Mouse (Mus musculus): ENCODE measurements around the gene Accs.

DNA sequence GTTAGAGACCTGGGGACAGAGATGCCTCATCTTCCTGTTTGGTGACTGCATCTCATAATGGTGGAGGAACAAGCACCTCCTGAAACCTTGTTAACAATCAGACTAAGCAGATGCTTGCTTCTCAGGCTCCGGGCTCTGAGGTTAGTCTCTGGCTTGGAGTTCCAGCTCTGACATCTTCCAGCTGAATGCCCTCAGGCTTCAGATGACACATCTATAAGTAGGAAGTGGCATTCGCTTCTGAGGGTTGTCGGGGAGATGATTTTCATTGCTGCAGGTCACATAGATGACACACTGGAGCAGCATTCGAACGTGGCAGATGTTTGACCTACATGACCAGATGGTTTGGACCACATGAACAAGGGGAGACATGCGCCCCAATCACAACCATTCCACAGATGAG lies 38.6 kb upstream of the Accs start:
- no peak for TF ChIP-seq CTCF (IDR thresholded peaks at IDR 0.05)
- TF ChIP-seq POLR2A (IDR thresholded peaks at IDR 0.05; ENCODE audit: insufficient read depth, low read depth, low read length): no peak
